Mouse (Mus musculus): ENCODE measurements at regions not wholly inside any gene's neighbourhood (a gene's known extent, or its start where the extent isn't known, plus 50 kb on each side); places are given as distances from the start of the nearest gene placed in this dataset.

GRCm38 (mm10) chr3:11074012-11074411 is 738.5 kb upstream of the Gm38303 start:
- TF ChIP-seq CTCF (IDR thresholded peaks at IDR 0.05; ENCODE audit: low read depth, low read length), result no peak
- no peak for TF ChIP-seq GATA1 (IDR thresholded peaks at IDR 0.05; ENCODE audit: borderline replicate concordance, low read length)
- no peak for TF ChIP-seq POLR2AphosphoS5 (IDR thresholded peaks at IDR 0.05; ENCODE audit: insufficient replicate concordance, low read depth, low read length)

All from G1E (cell line).